Mouse (Mus musculus): ENCODE data around the gene Slc25a10. TPM values are rescaled to one million over a fixed set of nuclear protein-coding genes. Genes with fewer than 3 reads are reported as not detected.

Gene Slc25a10
- total and polyA plus RNA-seq, 3 experiments = 52.0 to 53.6 TPM; not detected in 1

DNA sequence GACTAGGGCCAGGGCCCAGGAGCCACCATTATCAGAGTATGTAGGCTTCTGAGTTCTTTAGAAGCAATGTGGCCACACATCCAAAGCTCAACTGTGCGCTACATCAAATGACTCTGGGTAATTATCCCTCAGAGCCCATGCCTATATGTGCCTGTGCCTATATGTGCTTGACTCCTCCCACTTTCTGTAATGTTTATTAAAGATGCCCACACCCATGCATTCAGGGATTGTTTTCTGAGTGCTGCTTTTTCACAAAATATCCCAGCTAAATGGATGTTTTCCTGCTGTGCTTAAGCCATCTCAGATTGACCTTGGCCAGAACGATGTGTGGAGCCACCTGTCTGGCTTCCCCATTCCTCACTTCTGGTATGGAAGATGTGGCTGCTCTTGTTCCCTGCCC, 28.1 kb upstream of the Slc25a10 start:
- TF ChIP-seq RCOR1 (IDR thresholded peaks at IDR 0.05; ENCODE audit: low read depth, low read length) (no peak), GATA1 (IDR thresholded peaks at IDR 0.05; ENCODE audit: low read depth, low read length) (no peak), NRF1 (IDR thresholded peaks at IDR 0.05; ENCODE audit: insufficient read depth, low read depth, low read length, poor library complexity, severe bottlenecking) (no peak), MEF2A (IDR thresholded peaks at IDR 0.05; ENCODE audit: extremely low read depth, insufficient replicate concordance, low read depth, low read length, poor library complexity, severe bottlenecking) (no peak), RAD21 (IDR thresholded peaks at IDR 0.05; ENCODE audit: low read depth, low read length) (no peak), ZMIZ1 (IDR thresholded peaks at IDR 0.05; ENCODE audit: low read depth, low read length) (peak; percentile 55; the same call in 1 of the 2 replicates), E2F4 (IDR thresholded peaks at IDR 0.05; ENCODE audit: borderline replicate concordance, low read depth, low read length) (no peak), BHLHE40 (IDR thresholded peaks at IDR 0.05; ENCODE audit: borderline replicate concordance, low read depth, low read length) (no peak), POLR2A (IDR thresholded peaks at IDR 0.05; ENCODE audit: control insufficient read depth in 1 of 2, insufficient read depth in 1 of 2, low read depth in 1 of 2, low read length in 2 of 2, poor library complexity in 1 of 2) (peak in 1 of 2 experiments; percentile 53; a peak in 2 of 4 replicates), MAX (IDR thresholded peaks at IDR 0.05; ENCODE audit: low read length) (no peak), SMC3 (IDR thresholded peaks at IDR 0.05; ENCODE audit: low read depth, low read length) (no peak), POLR2AphosphoS5 (IDR thresholded peaks at IDR 0.05; ENCODE audit: borderline replicate concordance, low read depth, low read length) (no peak), JUND (IDR thresholded peaks at IDR 0.05; ENCODE audit: low read depth, low read length) (no peak), KAT2A (conservative IDR thresholded peaks at IDR 0.05; ENCODE audit: low read depth, low read length) (no peak), POLR2AphosphoS2 (IDR thresholded peaks at IDR 0.05; ENCODE audit: low read length) (peak; percentile 88)
- Histone ChIP-seq H3K27me3 (ENCODE audit: control insufficient read depth in 1 of 2, insufficient read depth in 2 of 2, low read length in 2 of 2) (no peaks in the 10 kb centered on the region), H3K27ac (ENCODE audit: control insufficient read depth, low read depth, low read length) (no peak overlapping the region), H3K9me3 (replicated peaks; ENCODE audit: insufficient read depth, low read length) (no peaks in the 10 kb centered on the region), H3K4me3 (ENCODE audit: control insufficient read depth in 1 of 2, insufficient read depth in 1 of 2, low read depth in 2 of 2, low read length in 2 of 2) (no peak overlapping the region), H3K9ac (ENCODE audit: control insufficient read depth, low read depth, low read length, poor library complexity, severe bottlenecking) (no peak overlapping the region), H3K36me3 (ENCODE audit: control insufficient read depth in 1 of 2, insufficient read depth in 2 of 2, low read length in 2 of 2) (peaks cover 3 to 17% of the 10 kb centered on the region in 2 experiments; a peak in 3 of 4 replicates), H3K79me2 (ENCODE audit: control insufficient read depth, insufficient read depth, low read length, poor library complexity) (peaks cover 37% of the 10 kb centered on the region), H3K4me1 (ENCODE audit: control insufficient read depth in 1 of 2, insufficient read depth in 2 of 2, low read length in 2 of 2) (peaks cover 5 to 22% of the 10 kb centered on the region in 2 experiments)
- no peak for DNase-seq (ENCODE audit: low read depth, low spot score)

DNA sequence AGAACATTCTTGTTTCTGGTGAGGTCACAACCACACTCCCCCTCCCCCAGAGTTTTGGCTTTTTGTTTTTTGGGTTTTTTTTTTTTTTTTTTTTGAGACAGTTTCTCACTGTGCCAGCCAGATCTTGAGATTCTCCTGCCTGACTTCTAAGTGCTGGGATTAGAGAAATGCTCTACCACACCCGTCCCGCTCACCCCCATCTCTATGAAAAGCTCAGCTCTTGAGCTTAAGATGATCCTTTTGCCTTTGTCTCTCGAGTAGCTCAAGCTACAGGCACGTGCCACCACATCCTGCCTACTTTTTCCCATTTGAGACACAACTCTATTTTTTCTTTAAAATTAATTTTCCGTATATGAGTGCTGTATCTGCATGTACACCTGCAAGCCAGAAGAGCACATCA, 27.3 kb upstream of the Slc25a10 start:
- peaks cover 30% of the 10 kb centered on the region for H3K79me2 ChIP-seq (ENCODE audit: control insufficient read depth, insufficient read depth, low read length, poor library complexity)
- peaks cover 3 to 16% of the 10 kb centered on the region in 2 experiments; a peak in 3 of 4 replicates for H3K36me3 ChIP-seq (ENCODE audit: control insufficient read depth in 1 of 2, insufficient read depth in 2 of 2, low read length in 2 of 2)
- no peak overlapping the region for H3K9ac ChIP-seq (ENCODE audit: control insufficient read depth, low read depth, low read length, poor library complexity, severe bottlenecking)
- H3K9me3 ChIP-seq (replicated peaks; ENCODE audit: insufficient read depth, low read length) = no peaks in the 10 kb centered on the region
- no peak overlapping the region for H3K27ac ChIP-seq (ENCODE audit: control insufficient read depth, low read depth, low read length)
- TF ChIP-seq SIN3A (IDR thresholded peaks at IDR 0.05; ENCODE audit: low read length) (no peak), POLR2AphosphoS2 (IDR thresholded peaks at IDR 0.05; ENCODE audit: low read length) (peak; percentile 67; the same call in 1 of the 2 replicates), ZNF384 (IDR thresholded peaks at IDR 0.05; ENCODE audit: low read depth, low read length) (peak; percentile 54; the same call in 1 of the 2 replicates), MAFK (IDR thresholded peaks at IDR 0.05; ENCODE audit: borderline replicate concordance, low read depth, low read length) (no peak)
- peaks cover 8 to 20% of the 10 kb centered on the region in 2 experiments for H3K4me1 ChIP-seq (ENCODE audit: control insufficient read depth in 1 of 2, insufficient read depth in 2 of 2, low read length in 2 of 2)
- no peak overlapping the region for H3K4me3 ChIP-seq (ENCODE audit: control insufficient read depth in 1 of 2, insufficient read depth in 1 of 2, low read depth in 2 of 2, low read length in 2 of 2)
- DNase-seq (ENCODE audit: low read depth, low spot score) = peak; percentile 44
- H3K27me3 ChIP-seq (ENCODE audit: control insufficient read depth in 1 of 2, insufficient read depth in 2 of 2, low read length in 2 of 2) = no peaks in the 10 kb centered on the region

Data from MEL (cell line).